Mouse (Mus musculus): Measurements from ENCODE around the gene Sectm1a. TPM values are rescaled to one million over a fixed set of nuclear protein-coding genes. Genes with fewer than 3 reads are reported as not detected.
A peak's percentile ranks its signal among the peaks of the same experiment; 100 is the strongest.

Sectm1a gene
- polyA plus RNA-seq (2015; fragmentation: Nextera tagmentation; extraction: Ambion mirVana) = 0.63 and 0.73 TPM in 2 replicates

- Histone ChIP-seq H3K4me2 (ENCODE audit: low read length) (no peak within 1 kb of the TSS), H3K4me3 (replicated peaks; ENCODE audit: low read depth, low read length) (no peak within 1 kb of the TSS), H3K27ac (no peak within 1 kb of the TSS), H3K36me3 (ENCODE audit: insufficient read depth, low read length) (no peaks in the 10 kb centered on the region), H3K9ac (ENCODE audit: low read depth, low read length) (no peak within 1 kb of the TSS), H3K4me1 (replicated peaks; ENCODE audit: insufficient read depth, low read length) (0 out of 2 replicates have a peak, but pooled peaks cover 3% of the 10 kb centered on the region), H3K9me3 (replicated peaks; ENCODE audit: low read length) (no peaks in the 10 kb centered on the region), H3K27me3 (ENCODE audit: insufficient read depth, low read length) (no peaks in the 10 kb centered on the region)
- DNase-seq (ENCODE audit: low spot score) (no peak), ATAC-seq (replicated peaks; ENCODE audit: low FRiP score, low read depth) (no peak)
- no peak for TF ChIP-seq CTCF (IDR thresholded peaks at IDR 0.05; ENCODE audit: low read depth)
- 60% methylated on average over 3 of the region's 3 CpGs for WGBS
Measured at GRCm38 (mm10) chr11:121081120-121081519, at the start of gene Sectm1a. TSS of gene Sectm1a (minus strand) at chr11:121081220.

GRCm38 (mm10) chr11:121129616-121130015, 48.6 kb upstream of the Sectm1a start:
- no peaks in the 10 kb centered on the region for H3K9me3 ChIP-seq (replicated peaks; ENCODE audit: low read length)
- ATAC-seq (replicated peaks; ENCODE audit: low FRiP score, low read depth) (no peak), DNase-seq (ENCODE audit: low spot score) (peak; percentile 29)
- no peak overlapping the region for H3K9ac ChIP-seq (ENCODE audit: low read depth, low read length)
- 63% methylated on average over 1 of the region's 1 CpGs for WGBS
- no peaks in the 10 kb centered on the region for H3K27me3 ChIP-seq (ENCODE audit: insufficient read depth, low read length)
- H3K27ac ChIP-seq = no peak overlapping the region
- no peak for TF ChIP-seq CTCF (IDR thresholded peaks at IDR 0.05; ENCODE audit: low read depth)
- H3K4me2 ChIP-seq (ENCODE audit: low read length) = no peak overlapping the region
- no peaks in the 10 kb centered on the region for H3K4me1 ChIP-seq (replicated peaks; ENCODE audit: insufficient read depth, low read length)
- no peak overlapping the region for H3K4me3 ChIP-seq (replicated peaks; ENCODE audit: low read depth, low read length)
- no peaks in the 10 kb centered on the region for H3K36me3 ChIP-seq (ENCODE audit: insufficient read depth, low read length)

GRCm38 (mm10) chr11:121127441-121127840, 46.4 kb upstream of the Sectm1a start:
- TF ChIP-seq CTCF (IDR thresholded peaks at IDR 0.05; ENCODE audit: low read depth) = no peak
- no peak overlapping the region for H3K9ac ChIP-seq (ENCODE audit: low read depth, low read length)
- WGBS = 94% methylated on average over 3 of the region's 3 CpGs
- no peaks in the 10 kb centered on the region for H3K27me3 ChIP-seq (ENCODE audit: insufficient read depth, low read length)
- no peak for DNase-seq (ENCODE audit: low spot score)
- no peak overlapping the region for H3K27ac ChIP-seq
- no peak for ATAC-seq (replicated peaks; ENCODE audit: low FRiP score, low read depth)
- H3K4me2 ChIP-seq (ENCODE audit: low read length) = no peak overlapping the region
- H3K4me3 ChIP-seq (replicated peaks; ENCODE audit: low read depth, low read length) = no peak overlapping the region
- H3K4me1 ChIP-seq (replicated peaks; ENCODE audit: insufficient read depth, low read length) = no peaks in the 10 kb centered on the region
- H3K9me3 ChIP-seq (replicated peaks; ENCODE audit: low read length) = no peaks in the 10 kb centered on the region
- no peaks in the 10 kb centered on the region for H3K36me3 ChIP-seq (ENCODE audit: insufficient read depth, low read length)

GRCm38 (mm10) chr11:121126395-121126794, 45.4 kb upstream of the Sectm1a start:
- TF ChIP-seq CTCF (IDR thresholded peaks at IDR 0.05; ENCODE audit: low read depth) = peak; percentile 54
- no peaks in the 10 kb centered on the region for H3K36me3 ChIP-seq (ENCODE audit: insufficient read depth, low read length)
- no peaks in the 10 kb centered on the region for H3K4me1 ChIP-seq (replicated peaks; ENCODE audit: insufficient read depth, low read length)
- no peak for ATAC-seq (replicated peaks; ENCODE audit: low FRiP score, low read depth)
- WGBS = 73% methylated on average over 1 of the region's 1 CpGs
- H3K27ac ChIP-seq = no peak overlapping the region
- no peak overlapping the region for H3K4me2 ChIP-seq (ENCODE audit: low read length)
- H3K27me3 ChIP-seq (ENCODE audit: insufficient read depth, low read length) = no peaks in the 10 kb centered on the region
- H3K4me3 ChIP-seq (replicated peaks; ENCODE audit: low read depth, low read length) = no peak overlapping the region
- H3K9me3 ChIP-seq (replicated peaks; ENCODE audit: low read length) = no peaks in the 10 kb centered on the region
- H3K9ac ChIP-seq (ENCODE audit: low read depth, low read length) = no peak overlapping the region
- DNase-seq (ENCODE audit: low spot score) = no peak

- no peaks in the 10 kb centered on the region for H3K4me1 ChIP-seq (replicated peaks; ENCODE audit: insufficient read depth, low read length)
- no peaks in the 10 kb centered on the region for H3K27me3 ChIP-seq (ENCODE audit: insufficient read depth, low read length)
- H3K4me2 ChIP-seq (ENCODE audit: low read length) = no peak overlapping the region
- H3K27ac ChIP-seq = no peak overlapping the region
- 91% methylated on average over 3 of the region's 3 CpGs for WGBS
- H3K9ac ChIP-seq (ENCODE audit: low read depth, low read length) = no peak overlapping the region
- ATAC-seq (replicated peaks; ENCODE audit: low FRiP score, low read depth) (no peak), DNase-seq (ENCODE audit: low spot score) (no peak)
- no peak overlapping the region for H3K4me3 ChIP-seq (replicated peaks; ENCODE audit: low read depth, low read length)
- no peaks in the 10 kb centered on the region for H3K9me3 ChIP-seq (replicated peaks; ENCODE audit: low read length)
- TF ChIP-seq CTCF (IDR thresholded peaks at IDR 0.05; ENCODE audit: low read depth) = no peak
- H3K36me3 ChIP-seq (ENCODE audit: insufficient read depth, low read length) = no peaks in the 10 kb centered on the region
Measured at GRCm38 (mm10) chr11:121125522-121126172, 44.6 kb upstream of the Sectm1a start.

GRCm38 (mm10) chr11:121123438-121123837, 42.4 kb upstream of the Sectm1a start:
- H3K4me1 ChIP-seq (replicated peaks; ENCODE audit: insufficient read depth, low read length) = no peaks in the 10 kb centered on the region
- no peaks in the 10 kb centered on the region for H3K9me3 ChIP-seq (replicated peaks; ENCODE audit: low read length)
- no peak overlapping the region for H3K4me3 ChIP-seq (replicated peaks; ENCODE audit: low read depth, low read length)
- DNase-seq (ENCODE audit: low spot score) (no peak), ATAC-seq (replicated peaks; ENCODE audit: low FRiP score, low read depth) (no peak)
- no peaks in the 10 kb centered on the region for H3K36me3 ChIP-seq (ENCODE audit: insufficient read depth, low read length)
- H3K27me3 ChIP-seq (ENCODE audit: insufficient read depth, low read length) = no peaks in the 10 kb centered on the region
- no peak overlapping the region for H3K4me2 ChIP-seq (ENCODE audit: low read length)
- no peak overlapping the region for H3K9ac ChIP-seq (ENCODE audit: low read depth, low read length)
- no peak for TF ChIP-seq CTCF (IDR thresholded peaks at IDR 0.05; ENCODE audit: low read depth)
- H3K27ac ChIP-seq = no peak overlapping the region
- 87% methylated on average over 4 of the region's 4 CpGs for WGBS

All from kidney, postnatal 0 days (tissue).